Mouse (Mus musculus) spleen, adult 2 months (tissue): ENCODE data around the gene Myo9a. TPM values are rescaled to one million over a fixed set of nuclear protein-coding genes. Genes with fewer than 3 reads are reported as not detected.
"Not testable (repeated sequence)": the region's sequence is repeated elsewhere in the genome, so short reads cannot be mapped to it uniquely, and the experiment has no call there.

ENCODE experiments used
- DNase-seq, 2 experiments: peaks; one replicate each; pipeline versions ENCODE4 v3.0.0 to v3.0.0-alpha.2; 2012 to 2021; ENCODE audit warnings: low spot score in 2 of 2, low read depth in 1 of 2
- H3K27ac ChIP-seq: fragments of 200-500 bp; 2 replicates; pipeline ENCODE4 v1.5.1; 2012; ENCODE audit warnings: low read length, inconsistent platforms; ENCODE audit not compliant: insufficient read depth
- H3K27me3 ChIP-seq: fragments of 200-500 bp; 2 replicates; pipeline ENCODE4 v1.6.1; 2012; ENCODE audit warnings: mild to moderate bottlenecking, moderate library complexity, low read length, inconsistent platforms; ENCODE audit not compliant: control insufficient read depth, insufficient read depth
- H3K36me3 ChIP-seq: fragments of 200-500 bp; 2 replicates; pipeline ENCODE4 v1.6.1; 2012; ENCODE audit warnings: mild to moderate bottlenecking, low read length, inconsistent platforms; ENCODE audit not compliant: control insufficient read depth, insufficient read depth
- H3K4me1 ChIP-seq: fragments of 200-500 bp; 2 replicates; pipeline ENCODE4 v1.6.1; 2011; ENCODE audit warnings: inconsistent platforms; ENCODE audit not compliant: control insufficient read depth, insufficient read depth, insufficient read length
- H3K4me3 ChIP-seq: fragments of 200-500 bp; 2 replicates; pipeline ENCODE4 v1.5.1; 2011; ENCODE audit warnings: mild to moderate bottlenecking, inconsistent platforms; ENCODE audit not compliant: insufficient read depth, insufficient read length; ENCODE audit errors: extremely low read depth
- CTCF ChIP-seq: fragments of 200-500 bp; IDR thresholded peaks from 2 replicates; pipeline ENCODE4 v1.5.1; 2011; ENCODE audit warnings: mild to moderate bottlenecking, inconsistent platforms; ENCODE audit not compliant: insufficient read depth, insufficient read length, insufficient replicate concordance; ENCODE audit errors: extremely low read depth
- POLR2A ChIP-seq: fragments of 200-500 bp; IDR thresholded peaks from 2 replicates; pipeline ENCODE4 v1.6.1; 2011; ENCODE audit warnings: low read depth, low read length, inconsistent platforms
- WGBS: fragments of 180-500 bp; shearing (Covaris S2); methylation state at CpG from one replicate; pipeline ENCODE4 v1.1.7; 2018; 5-methylcytosine and 5-hydroxymethylcytosine counted together
- polyA plus RNA-seq: library from polyadenylated mRNA; depleted of rRNA; stranded (reverse); fragments of >200 nt; gene quantifications from 2 replicates; pipeline ENCODE4 v1.2.3, GENCODE M21; 2012

Myo9a gene
- polyA plus RNA-seq, 1 experiment, result 2.6 TPM

- Histone ChIP-seq H3K4me1 (no peaks in the 10 kb centered on the region), H3K36me3 (no peaks in the 10 kb centered on the region), H3K4me3 (peak overlapping the region; percentile 96), H3K27me3 (no peaks in the 10 kb centered on the region), H3K27ac (peak overlapping the region; percentile 85)
- DNase-seq, result peak; percentile 62 to 79
- WGBS, result under 1% methylated on average over 46 of the region's 49 CpGs
- TF ChIP-seq POLR2A (peak; percentile 10; the same call in 1 of the 2 replicates), CTCF (no peak)
Observed at GRCm38 (mm10) chr9:59751066-59751581, 428 bp downstream of the Myo9a start.

- Histone ChIP-seq H3K36me3 (no peaks in the 10 kb centered on the region), H3K4me1 (no peaks in the 10 kb centered on the region), H3K27me3 (no peaks in the 10 kb centered on the region), H3K27ac (no peak overlapping the region), H3K4me3 (peak overlapping the region; percentile 12; the same call in 1 of the 2 replicates)
- TF ChIP-seq CTCF (no peak), POLR2A (no peak)
- no peak for DNase-seq
- 5% methylated on average over 2 of the region's 2 CpGs for WGBS
Observed at GRCm38 (mm10) chr9:59751966-59752365, 1.3 kb downstream of the Myo9a start.

- TF ChIP-seq CTCF, result no peak
- no peak for TF ChIP-seq POLR2A
- H3K27ac ChIP-seq, result no peak overlapping the region
- H3K36me3 ChIP-seq, result no peaks in the 10 kb centered on the region
- no peak overlapping the region for H3K4me3 ChIP-seq
- no peaks in the 10 kb centered on the region for H3K27me3 ChIP-seq
- H3K4me1 ChIP-seq, result no peaks in the 10 kb centered on the region
- WGBS, result 46% methylated on average over 2 of the region's 2 CpGs
- DNase-seq, result no peak
Observed at GRCm38 (mm10) chr9:59755199-59755598, 4.5 kb downstream of the Myo9a start.

- not testable (repeated sequence) for H3K4me1 ChIP-seq, H3K27me3 ChIP-seq, H3K4me3 ChIP-seq, H3K27ac ChIP-seq, DNase-seq, H3K36me3 ChIP-seq
- 96% methylated on average over 3 of the region's 3 CpGs for WGBS
Observed at GRCm38 (mm10) chr9:59757016-59757415, 6.3 kb downstream of the Myo9a start.

- Histone ChIP-seq H3K27ac (no peak overlapping the region), H3K4me3 (no peak overlapping the region), H3K4me1 (no peaks in the 10 kb centered on the region), H3K27me3 (no peaks in the 10 kb centered on the region), H3K36me3 (no peaks in the 10 kb centered on the region)
- no peak for TF ChIP-seq POLR2A
- no peak for TF ChIP-seq CTCF
- DNase-seq, result no peak
- 16% methylated on average over 3 of the region's 3 CpGs for WGBS
Observed at GRCm38 (mm10) chr9:59760515-59760914, 9.8 kb downstream of the Myo9a start.

GRCm38 (mm10) chr9:59766966-59767461 lies 16.3 kb downstream of the Myo9a start:
- H3K36me3 ChIP-seq, H3K27ac ChIP-seq, H3K4me1 ChIP-seq, DNase-seq, H3K27me3 ChIP-seq, H3K4me3 ChIP-seq: not testable (repeated sequence)
- WGBS, result 89% methylated on average over 12 of the region's 13 CpGs

- H3K36me3 ChIP-seq, H3K27ac ChIP-seq, H3K27me3 ChIP-seq, DNase-seq, H3K4me3 ChIP-seq, H3K4me1 ChIP-seq: not testable (repeated sequence)
- 93% methylated on average over 3 of the region's 3 CpGs for WGBS
Observed at GRCm38 (mm10) chr9:59806046-59806774, 55.5 kb downstream of the Myo9a start.
